Mouse (Mus musculus): ENCODE measurements around the gene Gm12184. TPM values are rescaled to one million over a fixed set of nuclear protein-coding genes. Genes with fewer than 3 reads are reported as not detected.

Gene Gm12184
- total and polyA plus RNA-seq, 3 experiments: 15.3 to 47.2 (median 22.1) TPM

- peaks cover 5% of the 10 kb centered on the region; the same call in 1 of the 2 replicates for H3K27me3 ChIP-seq (ENCODE audit: insufficient read depth, low read length)
- H3K4me3 ChIP-seq (ENCODE audit: low read depth, low read length): no peak overlapping the region
- DNase-seq (ENCODE audit: low spot score) (no peak), ATAC-seq (ENCODE audit: extremely low read depth, insufficient number of reproducible peaks, low FRiP score, poor library complexity, severe bottlenecking) (no peak)
- no peaks in the 10 kb centered on the region for H3K36me3 ChIP-seq (replicated peaks)
- H3K4me1 ChIP-seq (ENCODE audit: insufficient read depth, low read depth, low read length): peaks cover 35% of the 10 kb centered on the region
- no peaks in the 10 kb centered on the region for H3K9me3 ChIP-seq (replicated peaks)
- no peak for TF ChIP-seq TAL1 (conservative IDR thresholded peaks at IDR 0.05; ENCODE audit: low read depth, low read length)
- TF ChIP-seq GATA1 (IDR thresholded peaks at IDR 0.05; ENCODE audit: borderline replicate concordance, low read length): no peak
- TF ChIP-seq GATA2 (IDR thresholded peaks at IDR 0.05; ENCODE audit: borderline replicate concordance, low read depth, low read length): no peak
Measured at GRCm38 (mm10) chr11:48776664-48777063, 49.8 kb downstream of the Gm12184 start.

- TF ChIP-seq TAL1 (conservative IDR thresholded peaks at IDR 0.05; ENCODE audit: low read depth, low read length): no peak
- TF ChIP-seq CTCF (IDR thresholded peaks at IDR 0.05; ENCODE audit: low read depth, low read length): no peak
- TF ChIP-seq GATA2 (IDR thresholded peaks at IDR 0.05; ENCODE audit: borderline replicate concordance, low read depth, low read length): no peak
- no peak for TF ChIP-seq GATA1 (IDR thresholded peaks at IDR 0.05; ENCODE audit: borderline replicate concordance, low read length)
- TF ChIP-seq POLR2AphosphoS5 (IDR thresholded peaks at IDR 0.05; ENCODE audit: insufficient replicate concordance, low read depth, low read length): no peak
- no peaks in the 10 kb centered on the region for H3K9me3 ChIP-seq (replicated peaks)
- no peak overlapping the region for H3K4me3 ChIP-seq (ENCODE audit: low read depth, low read length)
- no peak for DNase-seq (ENCODE audit: low spot score)
- H3K4me1 ChIP-seq (ENCODE audit: insufficient read depth, low read depth, low read length): peaks cover 39% of the 10 kb centered on the region
- H3K27me3 ChIP-seq (ENCODE audit: insufficient read depth, low read length): peaks cover 8% of the 10 kb centered on the region; the same call in 1 of the 2 replicates
- no peak for ATAC-seq (ENCODE audit: extremely low read depth, insufficient number of reproducible peaks, low FRiP score, poor library complexity, severe bottlenecking)
- no peaks in the 10 kb centered on the region for H3K36me3 ChIP-seq (replicated peaks)
Measured at GRCm38 (mm10) chr11:48775483-48775882, 51.0 kb downstream of the Gm12184 start.

Other genes with a start within 250 kb of the Gm12184 start
- gene Rack1, start 26.3 kb downstream of the Gm12184 start, total RNA-seq (2014; fragmentation: Nextera tagmentation): 2,186 and 2,188 TPM in 2 replicates
- gene Rack1, start 26.3 kb downstream of the Gm12184 start, total RNA-seq (2017): 1,964 and 2,298 TPM in 2 replicates
- gene Rack1, start 26.3 kb downstream of the Gm12184 start, polyA plus RNA-seq (2012): 2,955 and 7,700 TPM in 2 replicates
- 13.8 and 20.2 TPM in 2 replicates for gene Trim41, start 9.3 kb downstream of the Gm12184 start, total RNA-seq (2014; fragmentation: Nextera tagmentation)
- 55.5 and 56.5 TPM in 2 replicates for gene Trim41, start 9.3 kb downstream of the Gm12184 start, total RNA-seq (2017)
- 50.4 and 56.6 TPM in 2 replicates for gene Trim41, start 9.3 kb downstream of the Gm12184 start, polyA plus RNA-seq (2012)
- 1.2 and 4.0 TPM in 2 replicates for gene Trim7, start 515 bp downstream of the Gm12184 start, total RNA-seq (2014; fragmentation: Nextera tagmentation)
- 2.3 and 3.0 TPM in 2 replicates for gene Trim7, start 515 bp downstream of the Gm12184 start, total RNA-seq (2017)
- gene Trim7, start 515 bp downstream of the Gm12184 start, polyA plus RNA-seq (2012): 0.59 and 0.67 TPM in 2 replicates
- 39.3 and 44.2 TPM in 2 replicates for gene Irgm1, start 45.0 kb upstream of the Gm12184 start, total RNA-seq (2014; fragmentation: Nextera tagmentation)
- gene Irgm1, start 45.0 kb upstream of the Gm12184 start, total RNA-seq (2017): 73.5 and 75.4 TPM in 2 replicates
- 2.3 and 2.9 TPM in 2 replicates for gene Irgm1, start 45.0 kb upstream of the Gm12184 start, polyA plus RNA-seq (2012)
- not detected in 2 replicates for gene Gm5431, start 75.6 kb upstream of the Gm12184 start, total RNA-seq (2014; fragmentation: Nextera tagmentation)
- 0.06 and 0.11 TPM in 2 replicates for gene Gm5431, start 75.6 kb upstream of the Gm12184 start, total RNA-seq (2017)
- gene Gm5431, start 75.6 kb upstream of the Gm12184 start, polyA plus RNA-seq (2012): not detected in 2 replicates
- gene Psme2b, start 119.5 kb upstream of the Gm12184 start, total RNA-seq (2014; fragmentation: Nextera tagmentation): 1.8 and 5.8 TPM in 2 replicates
- gene Psme2b, start 119.5 kb upstream of the Gm12184 start, total RNA-seq (2017): 7.6 and 9.0 TPM in 2 replicates
- gene Psme2b, start 119.5 kb upstream of the Gm12184 start, polyA plus RNA-seq (2012): 1.9 and 2.7 TPM in 2 replicates
- 0.24 TPM in 1 of 2 replicates, not detected in the other for gene Olfr56, start 152.2 kb upstream of the Gm12184 start, total RNA-seq (2014; fragmentation: Nextera tagmentation)
- 0.27 and 0.46 TPM in 2 replicates for gene Olfr56, start 152.2 kb upstream of the Gm12184 start, total RNA-seq (2017)
- gene Olfr56, start 152.2 kb upstream of the Gm12184 start, polyA plus RNA-seq (2012): 0.01 TPM in 1 of 2 replicates, not detected in the other
- gene 9930111J21Rik1, start 152.7 kb upstream of the Gm12184 start, total RNA-seq (2014; fragmentation: Nextera tagmentation): 1.1 and 3.9 TPM in 2 replicates
- 2.0 and 2.5 TPM in 2 replicates for gene 9930111J21Rik1, start 152.7 kb upstream of the Gm12184 start, total RNA-seq (2017)
- 0.02 TPM in 1 of 2 replicates, not detected in the other for gene 9930111J21Rik1, start 152.7 kb upstream of the Gm12184 start, polyA plus RNA-seq (2012)
- gene Gm12185, start 165.6 kb upstream of the Gm12184 start, total RNA-seq (2014; fragmentation: Nextera tagmentation): 0.15 TPM in 1 of 2 replicates, not detected in the other
- gene Gm12185, start 165.6 kb upstream of the Gm12184 start, total RNA-seq (2017): 0.33 and 0.52 TPM in 2 replicates
- gene Gm12185, start 165.6 kb upstream of the Gm12184 start, polyA plus RNA-seq (2012): not detected in 2 replicates
- 5.3 TPM in 1 of 2 replicates, not detected in the other for gene Tgtp1, start 167.5 kb upstream of the Gm12184 start, total RNA-seq (2014; fragmentation: Nextera tagmentation)
- 0.76 and 1.9 TPM in 2 replicates for gene Tgtp1, start 167.5 kb upstream of the Gm12184 start, total RNA-seq (2017)
- 0.02 and 0.03 TPM in 2 replicates for gene Tgtp1, start 167.5 kb upstream of the Gm12184 start, polyA plus RNA-seq (2012)
- gene 9930111J21Rik2, start 224.6 kb upstream of the Gm12184 start, total RNA-seq (2014; fragmentation: Nextera tagmentation): 4.6 and 7.8 TPM in 2 replicates
- 2.9 and 4.1 TPM in 2 replicates for gene 9930111J21Rik2, start 224.6 kb upstream of the Gm12184 start, total RNA-seq (2017)
- 0.04 and 0.07 TPM in 2 replicates for gene 9930111J21Rik2, start 224.6 kb upstream of the Gm12184 start, polyA plus RNA-seq (2012)
- 8.3 and 10.0 TPM in 2 replicates for gene Tgtp2, start 237.6 kb upstream of the Gm12184 start, total RNA-seq (2014; fragmentation: Nextera tagmentation)
- 23.1 and 25.2 TPM in 2 replicates for gene Tgtp2, start 237.6 kb upstream of the Gm12184 start, total RNA-seq (2017)
- gene Tgtp2, start 237.6 kb upstream of the Gm12184 start, polyA plus RNA-seq (2012): 0.20 and 0.26 TPM in 2 replicates
- 16.5 and 25.1 TPM in 2 replicates for gene Ifi47, start 249.9 kb upstream of the Gm12184 start, total RNA-seq (2014; fragmentation: Nextera tagmentation)
- 31.6 and 32.2 TPM in 2 replicates for gene Ifi47, start 249.9 kb upstream of the Gm12184 start, total RNA-seq (2017)
- 0.81 and 0.99 TPM in 2 replicates for gene Ifi47, start 249.9 kb upstream of the Gm12184 start, polyA plus RNA-seq (2012)